Mouse (Mus musculus) urinary bladder, adult 18-20 months (tissue): ENCODE measurements around the gene Plpp1.

Source experiments
- DNase-seq, 2 experiments: peaks; one replicate each; pipeline ENCODE4 v3.0.0; 2022; ENCODE audit warnings: low spot score in 2 of 2, mixed read lengths in 2 of 2

Plpp1 gene

DNA sequence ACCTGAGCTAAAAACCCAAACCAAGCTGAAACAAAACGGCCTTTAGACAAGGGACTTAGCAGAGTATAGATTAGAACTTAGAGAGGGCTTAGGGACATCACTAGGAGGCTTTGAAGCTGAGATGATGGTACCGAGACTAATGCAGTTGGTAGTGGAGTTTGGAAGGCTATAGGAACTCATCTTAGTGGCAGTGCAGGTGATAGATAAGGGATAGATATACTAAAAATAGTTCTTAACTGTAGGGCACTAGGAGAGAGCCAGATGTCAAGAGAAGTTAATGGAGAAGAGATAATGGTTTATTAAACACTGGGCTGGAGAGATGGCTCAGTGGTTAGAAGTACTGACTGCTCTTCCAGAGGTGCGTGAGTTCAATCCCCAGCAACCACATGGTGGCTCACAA, 15.4 kb downstream of the Plpp1 start:
- DNase-seq, result no peak

DNA sequence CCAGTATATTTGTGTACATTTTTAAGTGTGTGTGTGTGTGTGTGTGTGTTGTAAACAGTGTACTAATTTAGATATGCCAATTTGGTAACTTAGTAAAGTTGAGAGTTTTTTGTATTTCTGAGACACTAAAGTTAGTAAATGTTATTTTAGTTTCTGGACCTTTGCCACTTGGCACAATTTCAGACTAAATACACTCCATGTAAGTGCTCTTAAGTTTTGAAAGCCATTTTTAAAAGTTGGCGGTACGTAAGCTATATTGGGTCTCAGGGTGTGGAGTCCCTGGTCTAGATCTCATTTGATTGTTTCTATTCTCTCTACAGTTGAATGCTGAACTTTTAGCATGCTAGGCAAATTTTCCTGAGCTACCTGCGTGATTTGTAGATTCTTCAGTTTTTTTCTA, 17.5 kb downstream of the Plpp1 start:
- no peak for DNase-seq

DNA sequence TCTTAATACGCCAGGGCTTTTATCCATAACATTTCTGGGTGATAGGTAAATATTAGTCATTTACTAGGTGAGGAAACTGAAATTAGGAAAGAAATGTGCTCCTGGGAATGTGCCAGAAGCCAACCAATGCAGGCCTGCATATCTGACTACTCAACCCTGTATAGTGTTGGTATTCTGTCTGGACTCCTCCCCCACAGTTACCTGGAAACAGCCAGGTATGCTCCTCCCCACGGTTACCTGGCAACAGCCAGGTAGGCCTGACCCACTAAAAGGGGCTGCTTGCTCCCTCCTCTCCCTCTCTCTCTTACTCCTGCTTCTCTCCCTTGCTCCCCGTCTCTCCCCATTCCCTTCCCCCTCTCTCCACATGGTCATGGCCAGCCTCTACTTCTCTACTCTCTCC, 21.8 kb downstream of the Plpp1 start:
- DNase-seq, result no peak

DNA sequence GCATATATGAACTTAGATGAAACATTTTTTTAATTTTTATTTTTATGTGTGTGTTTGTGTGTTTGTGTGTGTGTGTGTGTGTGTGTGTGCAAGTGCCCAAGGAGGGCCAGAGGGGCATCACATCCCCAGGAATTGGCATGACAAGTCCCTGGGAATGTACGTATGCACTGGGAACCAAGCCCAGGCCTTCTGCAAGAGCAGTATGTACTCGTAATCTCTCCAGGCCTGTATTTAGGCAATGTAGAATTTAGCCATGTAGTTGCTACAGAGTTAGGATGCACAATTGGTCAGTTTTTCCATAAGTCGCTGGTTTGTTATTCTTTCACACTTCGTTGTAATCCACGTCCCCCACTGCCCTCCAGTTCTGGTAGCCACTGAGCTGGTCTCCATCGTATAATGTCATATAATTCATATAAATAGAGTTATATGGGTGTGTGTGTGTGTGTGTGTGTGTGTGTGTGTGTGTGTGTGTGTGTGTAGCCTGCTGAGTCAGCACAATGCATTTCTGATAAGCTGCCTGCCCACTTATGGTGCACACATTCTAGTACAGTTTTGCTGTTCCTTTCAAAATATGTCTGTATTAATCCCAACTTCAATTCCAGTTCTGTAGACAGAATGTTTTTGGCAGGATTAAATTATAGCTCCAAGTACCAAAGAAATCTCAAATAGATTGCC, 22.8 kb downstream of the Plpp1 start:
- no peak for DNase-seq

DNA sequence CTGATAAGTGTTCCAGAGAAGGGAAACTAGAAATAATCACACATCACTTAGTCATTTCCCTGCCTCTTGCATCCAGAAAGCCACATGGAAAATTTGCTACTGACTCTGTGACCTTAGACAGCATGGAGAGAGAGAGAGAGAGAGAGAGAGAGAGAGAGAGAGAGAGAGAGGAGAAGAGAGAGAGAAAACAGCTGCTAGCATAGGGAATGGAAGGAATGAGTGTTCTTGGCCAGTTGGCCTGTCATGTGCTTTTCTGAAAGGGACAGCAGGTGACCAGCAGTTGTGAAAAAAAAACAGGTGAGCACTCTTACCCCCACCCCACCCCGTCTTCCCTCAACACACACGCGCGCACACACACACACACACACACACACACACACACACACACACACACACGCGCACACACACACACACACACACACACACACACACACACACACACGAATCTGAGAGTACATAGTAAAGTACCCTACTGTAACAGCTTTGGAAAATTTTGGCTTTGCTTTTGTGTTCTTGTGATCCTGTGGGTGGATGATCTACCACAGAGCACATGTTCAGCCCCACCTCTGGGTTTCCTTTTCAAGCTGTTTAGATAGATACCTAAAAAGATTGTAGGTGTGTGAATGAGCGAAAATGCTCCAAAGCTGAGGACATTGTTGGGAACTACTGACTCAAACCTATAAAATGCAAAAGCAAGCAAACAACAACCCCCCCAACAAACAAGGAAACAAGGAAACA, 23.5 kb downstream of the Plpp1 start:
- no peak for DNase-seq

DNA sequence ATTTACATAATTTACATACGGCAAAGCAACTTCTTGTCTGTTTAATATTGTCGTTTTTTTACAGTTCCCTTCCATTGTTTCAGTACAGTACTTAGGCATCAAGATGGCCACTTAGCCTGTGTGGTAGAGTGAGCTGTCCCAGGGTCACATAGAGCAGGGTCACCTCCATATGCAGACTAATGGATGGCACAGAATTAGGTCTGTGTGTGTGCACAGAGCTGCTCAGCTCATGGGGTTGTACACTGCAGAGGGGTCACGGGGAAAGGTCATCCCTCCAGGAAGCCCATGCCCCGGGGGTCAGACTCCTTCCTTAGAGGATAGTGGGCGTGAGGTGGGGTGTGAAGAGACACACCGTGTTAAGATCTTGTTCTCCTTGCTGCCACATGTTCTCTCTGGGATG, 24.9 kb downstream of the Plpp1 start:
- DNase-seq, result no peak

DNA sequence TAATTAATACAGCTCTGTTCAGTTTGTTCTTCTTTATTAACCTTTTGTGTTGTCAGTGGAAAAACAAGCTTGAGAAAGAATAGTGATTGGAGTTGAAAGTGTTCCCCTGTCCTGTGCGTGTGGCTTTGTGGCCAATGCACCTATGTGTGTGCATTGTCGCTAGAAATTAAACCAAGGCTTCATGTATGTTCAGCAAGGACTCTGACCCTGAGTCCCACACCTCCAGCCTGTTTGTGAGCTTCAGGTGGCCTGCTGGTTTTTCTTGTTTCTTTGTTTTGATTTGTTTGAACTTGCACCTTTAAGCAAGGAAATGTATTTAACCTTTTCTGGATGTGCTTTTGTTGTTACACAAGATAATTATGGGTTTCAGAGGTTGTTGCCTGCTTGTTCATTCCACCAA, 29.0 kb downstream of the Plpp1 start:
- no peak for DNase-seq

DNA sequence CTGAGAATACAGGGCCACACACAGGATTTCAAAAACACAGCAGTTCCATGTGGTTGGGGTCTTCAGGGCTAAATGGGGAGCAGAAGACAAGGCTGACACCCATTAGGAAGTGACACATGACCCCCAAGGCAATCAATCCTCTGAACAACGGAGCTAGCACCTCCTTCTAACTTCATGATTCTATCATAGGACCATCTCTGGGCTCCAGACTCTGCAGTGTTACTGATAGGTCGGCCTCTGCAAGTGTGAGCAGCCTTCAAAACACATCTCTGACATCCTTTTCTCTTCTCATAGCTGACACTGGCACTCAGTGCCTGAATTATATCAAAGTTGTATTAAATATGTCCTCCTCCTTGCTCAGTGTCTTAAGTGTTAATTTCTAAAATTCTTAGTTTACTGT, 32.0 kb downstream of the Plpp1 start:
- no peak for DNase-seq

DNA sequence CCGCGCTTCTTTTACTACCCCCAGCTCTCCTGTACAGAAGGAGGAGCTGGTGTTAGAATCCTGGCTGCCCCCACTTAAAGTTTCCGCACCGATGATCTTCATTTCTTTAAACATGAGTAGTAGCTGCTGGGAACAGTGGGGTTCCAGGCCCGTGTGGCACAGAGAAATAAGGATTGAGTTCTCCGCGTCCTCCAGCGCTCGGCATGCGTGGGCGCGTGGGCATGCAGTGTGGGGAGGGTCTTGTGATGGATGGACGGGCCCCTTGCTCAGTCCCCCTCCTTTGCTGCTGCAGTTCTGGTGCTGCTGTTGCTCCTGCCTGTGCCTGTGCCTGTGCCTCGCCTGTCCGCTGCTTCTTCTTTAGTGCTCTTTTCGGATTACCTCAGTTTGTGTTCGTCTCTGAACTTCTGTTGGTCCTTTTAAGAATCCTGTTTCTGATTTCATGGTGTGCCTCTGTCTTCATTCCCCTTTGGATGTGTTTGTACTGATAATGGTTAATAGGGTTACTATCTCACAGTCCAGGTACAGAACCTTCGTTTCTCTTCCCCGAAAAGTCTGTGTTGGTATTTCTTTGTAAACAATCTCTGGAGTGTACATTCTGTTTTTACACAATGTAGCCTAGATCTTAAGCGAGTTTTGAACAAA, 32.8 kb downstream of the Plpp1 start:
- DNase-seq, result no peak

DNA sequence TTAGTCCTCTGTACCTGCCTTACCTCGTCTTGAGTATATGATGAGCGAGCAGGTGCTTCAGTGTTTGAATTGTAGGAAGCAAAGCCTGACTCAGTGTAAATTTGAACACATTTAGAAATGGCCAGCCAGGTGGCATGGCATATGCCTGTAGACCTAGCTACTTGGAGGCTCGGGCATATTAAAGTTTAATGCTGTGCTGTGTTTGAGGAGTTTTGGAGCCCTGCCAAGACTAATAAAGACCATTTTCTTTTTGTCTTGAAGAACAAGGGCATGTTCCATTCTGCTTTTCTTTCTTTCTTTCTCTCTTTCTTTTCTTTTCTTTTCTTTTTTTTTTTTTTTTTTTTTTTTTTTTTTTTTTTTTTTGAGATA, 33.3 kb downstream of the Plpp1 start:
- DNase-seq, result no peak

DNA sequence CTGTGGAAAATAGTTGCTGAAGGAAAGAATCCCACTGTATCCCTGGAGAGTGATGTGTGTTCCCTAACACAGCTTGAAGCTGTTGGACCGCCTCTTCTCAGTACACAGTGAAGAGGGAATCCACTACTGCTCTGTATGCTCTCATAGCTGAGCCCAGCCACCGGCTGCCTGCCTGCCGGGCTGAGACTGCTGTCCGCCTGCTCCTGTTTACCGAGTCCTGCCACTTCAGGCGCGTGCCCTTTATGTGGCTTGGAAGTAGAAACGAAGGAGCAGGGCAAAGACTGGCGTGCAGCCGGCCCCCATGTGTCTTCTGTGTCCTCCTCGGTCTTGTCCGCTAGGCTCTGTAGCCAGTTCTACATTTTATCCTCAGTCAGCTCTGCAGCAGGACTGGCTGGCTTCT, 34.5 kb downstream of the Plpp1 start:
- no peak for DNase-seq

DNA sequence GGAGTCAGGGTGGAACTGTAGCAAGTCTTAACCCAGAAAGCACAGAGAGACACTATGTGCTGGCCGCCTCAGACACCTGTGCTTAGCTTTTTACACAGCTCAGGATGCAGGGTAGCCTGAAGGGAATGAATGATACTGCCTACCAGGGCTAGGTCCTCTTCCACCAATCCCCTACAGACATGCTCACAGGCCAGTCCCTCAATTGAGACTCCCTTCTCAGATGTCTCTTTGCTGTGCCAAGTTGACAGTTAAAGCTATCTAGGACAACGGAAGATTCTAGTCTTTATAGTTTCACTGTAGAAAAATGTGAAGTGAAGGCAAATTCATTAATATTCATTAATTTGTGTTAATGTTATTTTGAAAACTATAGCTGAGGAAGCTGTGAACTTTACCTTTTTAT, 36.4 kb downstream of the Plpp1 start:
- DNase-seq, result no peak

DNA sequence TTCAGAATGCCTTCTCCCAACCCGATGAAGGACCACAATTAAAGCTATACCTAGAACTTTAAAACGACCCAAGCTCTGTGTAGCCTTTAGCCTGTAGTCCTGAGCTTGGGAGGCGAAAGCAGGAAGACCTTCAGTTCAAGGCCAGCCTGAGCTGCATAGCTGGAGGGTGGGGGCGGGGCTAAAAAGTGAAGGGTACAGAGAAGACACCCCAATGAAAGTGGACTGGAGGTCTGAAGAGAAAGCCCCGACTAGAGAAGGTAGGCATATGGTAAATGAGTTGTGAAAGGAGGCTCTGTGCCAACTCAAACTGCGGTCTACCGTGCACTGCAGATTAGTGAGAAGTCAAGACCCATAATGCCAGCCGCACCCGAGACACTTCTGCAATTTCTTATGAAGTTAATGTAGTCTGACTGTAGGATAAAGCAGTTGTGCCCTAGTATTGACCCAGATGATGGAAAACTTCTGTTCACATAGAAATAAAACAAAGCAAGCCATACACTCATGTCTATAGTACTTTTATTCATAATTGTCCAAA, 37.1 kb downstream of the Plpp1 start:
- DNase-seq, result no peak

DNA sequence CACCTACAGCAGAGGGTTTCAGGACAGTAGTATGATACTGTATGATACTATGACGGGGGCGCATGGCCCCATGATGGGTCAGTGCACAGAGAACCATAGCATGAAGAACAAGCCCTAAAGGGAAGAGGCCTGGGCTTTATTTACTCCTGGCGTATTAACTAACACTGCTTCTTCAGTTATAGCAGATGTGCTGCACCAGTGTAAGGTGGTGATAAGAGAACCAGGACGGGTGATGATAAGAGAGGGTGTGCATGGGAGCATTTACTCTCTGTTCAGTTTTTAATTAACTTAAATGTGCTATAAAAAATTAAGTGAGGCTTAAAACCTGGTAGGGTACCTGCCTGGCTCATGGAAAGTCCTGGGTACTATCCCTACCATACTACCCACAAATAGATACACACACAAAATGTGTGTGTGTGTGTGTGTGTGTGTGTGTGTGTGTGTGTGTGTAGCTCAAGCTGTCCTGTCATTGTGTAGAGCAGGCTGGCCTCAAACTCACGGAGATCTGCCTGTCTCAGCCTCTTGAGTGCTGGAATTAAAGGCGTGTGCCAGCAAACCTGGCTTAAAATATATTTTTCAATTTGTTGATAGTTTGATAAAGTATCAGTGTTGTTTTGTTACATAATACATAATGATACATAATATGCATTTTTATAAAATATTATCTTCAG, 38.1 kb downstream of the Plpp1 start:
- no peak for DNase-seq

DNA sequence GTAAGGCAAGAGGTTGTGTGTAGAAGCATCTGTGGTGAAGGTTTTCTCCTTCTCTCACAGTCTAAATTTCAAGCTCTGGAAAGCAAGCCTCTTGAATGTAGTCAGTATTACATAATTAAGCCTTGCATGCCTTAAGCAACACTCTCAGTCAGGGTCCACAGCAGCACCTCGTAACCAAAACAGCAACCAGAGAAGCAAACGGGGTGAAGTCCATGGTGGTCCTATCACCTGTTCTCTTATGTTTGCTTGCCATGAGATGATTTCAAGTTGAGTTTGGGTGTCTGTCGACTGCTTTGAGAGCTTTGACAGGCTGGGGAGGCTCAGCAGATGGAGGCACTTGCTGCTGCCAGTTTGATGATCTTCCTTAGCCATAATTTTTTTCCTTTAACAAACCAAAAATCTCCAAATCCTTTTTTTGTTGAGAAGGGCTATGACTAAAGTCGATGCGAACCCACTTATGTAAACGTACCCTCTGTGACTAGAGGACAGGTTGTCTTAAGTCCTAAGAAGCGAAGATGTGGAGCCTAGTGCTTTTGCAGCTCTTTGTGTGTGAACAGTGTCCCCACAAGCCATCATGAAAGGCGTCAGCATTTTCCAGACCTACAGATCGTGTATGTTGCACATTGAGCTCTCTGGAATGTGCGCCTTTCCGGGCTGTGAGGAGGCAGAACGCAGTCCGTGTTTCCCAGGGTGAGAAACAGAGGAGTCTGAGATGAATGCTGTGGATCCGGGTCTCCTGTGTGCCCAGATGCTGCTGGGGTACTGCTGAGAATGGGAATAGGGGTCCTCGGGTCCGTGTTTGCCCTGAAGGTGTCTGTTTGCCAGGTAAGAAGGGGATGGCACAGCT, 39.9 kb downstream of the Plpp1 start:
- DNase-seq, result no peak

DNA sequence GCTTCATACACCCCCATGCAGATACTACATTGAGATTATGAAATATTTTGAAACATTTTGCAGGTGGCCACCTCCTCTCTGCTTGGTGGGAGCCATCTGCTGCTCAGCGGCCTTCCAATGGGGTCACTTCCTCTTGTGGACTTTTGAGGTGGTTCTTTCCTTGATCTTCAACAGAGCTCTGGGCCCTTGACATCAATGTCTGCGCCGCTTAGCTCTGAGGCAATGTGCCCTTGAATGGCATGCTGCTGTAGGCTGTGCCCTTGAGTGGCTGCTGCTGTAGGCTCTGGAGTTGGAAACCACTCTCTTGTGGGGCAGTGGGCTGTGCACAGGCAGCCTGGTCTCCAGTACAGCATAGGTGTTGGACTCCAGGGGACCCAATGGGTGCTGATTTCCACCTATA, 45.3 kb downstream of the Plpp1 start:
- DNase-seq, result no peak

DNA sequence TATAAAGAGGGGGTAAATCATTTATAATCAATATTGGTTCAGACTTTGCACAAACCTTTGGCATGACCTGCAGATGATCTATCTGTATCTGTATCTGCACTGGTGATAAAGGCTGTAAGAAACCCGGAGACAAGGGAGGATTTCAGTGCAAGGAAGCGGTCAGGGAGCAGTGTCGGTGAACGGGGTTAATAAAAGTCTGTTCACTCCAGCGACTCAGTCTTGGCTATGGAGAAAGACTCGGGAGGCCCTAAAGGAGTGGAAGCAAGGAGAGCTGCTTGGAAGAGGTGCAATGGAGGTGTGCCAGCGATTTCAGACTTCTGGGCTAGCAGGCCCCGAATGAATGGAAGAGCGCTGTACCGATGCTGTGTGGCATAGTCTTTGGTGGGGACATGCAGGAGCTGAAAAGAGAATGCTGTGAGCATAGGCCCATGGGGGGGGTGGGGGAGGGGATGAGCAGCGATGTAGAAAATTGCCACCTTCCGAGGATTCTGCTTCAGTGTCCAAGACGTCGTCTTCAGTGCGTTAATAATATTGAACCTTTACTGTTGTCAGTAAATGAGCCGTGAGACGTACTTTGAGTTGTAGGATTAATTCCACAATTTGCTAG, 53.2 kb downstream of the Plpp1 start:
- DNase-seq, result no peak

DNA sequence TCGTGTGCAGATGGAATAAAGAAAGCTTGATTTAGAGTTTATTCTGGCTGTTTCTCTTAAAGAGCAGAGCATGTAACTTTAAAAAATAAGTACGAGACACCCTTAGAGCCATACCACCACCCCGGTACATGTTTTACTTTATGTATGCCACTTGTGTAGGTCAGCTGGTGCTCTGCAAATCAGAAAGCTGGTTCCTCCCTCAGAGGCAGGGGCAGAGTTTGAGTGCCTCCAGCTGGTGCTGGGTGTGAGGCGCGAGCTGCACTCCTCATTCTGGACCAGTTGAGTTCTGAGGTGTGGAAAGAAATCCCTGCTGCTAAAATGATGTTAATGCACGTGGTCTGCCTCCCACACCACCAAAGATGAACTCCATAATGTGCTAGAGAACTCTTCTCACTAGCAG, 53.8 kb downstream of the Plpp1 start:
- no peak for DNase-seq

DNA sequence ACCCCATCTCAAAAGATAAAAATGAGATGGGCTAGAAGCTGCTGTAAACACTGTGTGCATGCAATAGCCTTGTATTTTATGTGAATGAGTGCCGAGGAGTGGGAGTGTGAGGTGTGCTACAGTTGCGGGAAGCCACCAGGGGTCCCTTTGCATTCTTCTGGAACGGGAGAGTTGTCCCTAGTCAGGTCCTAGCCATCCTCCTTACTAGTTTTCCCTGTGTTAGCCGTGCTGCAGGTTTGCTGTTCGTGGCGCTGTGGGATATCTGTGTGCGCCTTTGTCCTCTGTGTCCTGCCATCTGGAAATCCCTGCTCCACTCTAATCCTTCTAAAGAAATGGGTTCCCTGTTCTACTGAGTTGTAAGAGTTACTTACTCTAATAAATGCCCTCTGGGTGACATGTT, 57.3 kb downstream of the Plpp1 start:
- DNase-seq, result no peak

DNA sequence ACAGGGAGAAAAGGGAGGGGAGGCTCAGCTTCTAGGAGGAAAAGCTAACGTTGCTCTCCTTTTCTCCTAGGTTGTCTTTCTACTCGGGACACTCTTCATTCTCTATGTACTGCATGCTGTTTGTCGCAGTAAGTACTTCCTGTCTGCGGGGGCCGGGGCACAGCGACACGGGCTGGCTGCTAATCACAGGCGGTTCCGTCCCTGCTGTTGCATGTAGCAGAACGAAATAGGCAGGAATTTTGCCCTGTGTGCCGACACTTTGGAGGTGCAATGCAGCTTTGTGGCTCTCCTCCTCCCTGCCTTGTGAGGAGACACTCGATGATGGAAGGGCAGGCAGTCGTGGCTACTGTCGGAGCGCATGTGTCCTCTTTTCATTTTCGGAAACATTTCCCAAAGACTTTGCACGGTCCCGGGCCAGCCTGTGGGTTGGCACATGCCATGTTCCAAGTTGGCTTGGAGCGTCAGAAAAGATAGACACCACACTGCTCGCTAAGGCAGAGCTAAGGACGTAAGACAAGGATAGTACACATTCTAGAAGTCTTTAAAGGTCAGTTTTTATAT, 59.1 kb downstream of the Plpp1 start:
- DNase-seq, result no peak

DNA sequence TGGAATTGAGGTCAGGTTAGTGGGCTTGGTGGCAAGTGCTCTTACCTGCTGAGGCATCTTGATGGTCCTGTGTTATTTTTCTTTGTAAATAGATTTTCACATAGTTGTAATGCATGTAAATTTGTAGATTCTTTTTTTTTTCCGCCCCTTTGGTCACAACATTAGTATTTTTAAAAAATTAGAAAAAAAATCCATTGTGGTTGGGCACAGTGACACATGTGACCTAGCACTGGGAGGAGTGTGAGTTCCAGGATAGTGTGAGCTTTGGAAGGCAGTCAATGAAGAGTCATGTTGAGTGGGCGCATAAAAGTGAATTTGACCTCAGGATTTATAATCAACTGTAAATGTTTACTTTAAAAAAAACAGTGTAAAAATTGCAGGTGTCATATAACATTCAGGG, 59.8 kb downstream of the Plpp1 start:
- DNase-seq, result no peak
